Mouse (Mus musculus): ENCODE measurements around the gene Pigf.
A peak's percentile ranks its signal among the peaks of the same experiment; 100 is the strongest.
"Not testable (repeated sequence)": the region's sequence is repeated elsewhere in the genome, so short reads cannot be mapped to it uniquely, and the experiment has no call there.

Pigf gene

DNA sequence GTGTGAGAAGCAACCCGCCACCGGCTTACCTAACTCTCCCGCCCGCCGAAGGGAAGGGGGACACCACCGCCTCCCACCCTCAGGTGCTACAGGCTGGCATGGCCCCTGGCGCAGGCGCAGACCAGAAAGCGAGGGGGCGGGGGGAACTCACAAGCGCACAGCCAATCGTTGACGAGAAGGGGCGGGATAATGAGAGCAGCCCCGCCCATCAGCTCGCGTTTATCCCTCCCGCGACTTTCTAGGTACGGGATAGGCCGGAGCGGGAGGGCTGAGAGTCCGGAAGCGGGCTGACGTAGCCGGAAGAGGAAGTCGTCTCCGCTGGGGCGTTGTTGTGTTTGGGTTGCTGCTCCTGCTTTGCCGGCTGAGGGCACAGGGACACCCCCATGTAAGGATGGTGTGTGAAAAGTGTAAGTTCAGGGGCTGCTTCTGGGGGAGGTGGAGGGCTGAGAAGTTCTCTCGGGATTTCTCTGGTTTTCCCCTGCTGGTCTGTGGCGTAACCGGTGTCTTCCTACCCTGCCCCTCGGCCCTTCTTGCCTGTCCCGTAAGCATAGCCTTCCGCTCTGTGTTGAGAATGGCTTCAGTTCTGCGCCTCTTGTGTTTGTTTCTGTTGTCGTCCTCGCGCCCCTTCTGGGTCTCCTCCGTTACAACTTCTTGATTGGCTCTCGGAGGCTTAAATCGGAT lies at the start of gene Pigf, which contains the start of gene Cript:
Pigf (minus strand) TSS at position 138 of the 681 bp plus-strand sequence.
Cript (plus strand) TSS at position 282 of the 681 bp plus-strand sequence.
- DNase-seq (ENCODE audit: low read depth), result peak; percentile 99

DNA sequence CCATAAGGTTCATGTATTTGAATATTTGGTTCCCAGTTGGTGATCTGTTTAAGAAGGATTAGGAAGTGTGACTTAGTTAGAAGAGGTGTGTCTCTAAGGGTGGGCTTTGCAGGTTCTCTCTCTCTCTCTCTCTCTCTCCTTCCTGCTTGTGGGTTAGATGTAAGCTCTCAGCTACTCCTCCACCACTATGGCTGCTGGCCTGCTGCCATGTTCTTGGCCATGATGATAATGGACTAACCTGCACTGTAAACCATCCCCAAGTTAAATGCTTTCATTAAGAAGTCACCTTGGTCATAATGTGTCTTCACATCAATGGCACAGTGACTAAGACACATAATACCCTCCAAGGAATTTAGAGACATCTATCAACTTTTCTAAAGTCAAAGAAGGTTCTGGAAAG lies 48.3 kb upstream of the Pigf start:
- no peak for DNase-seq (ENCODE audit: low read depth)

DNA sequence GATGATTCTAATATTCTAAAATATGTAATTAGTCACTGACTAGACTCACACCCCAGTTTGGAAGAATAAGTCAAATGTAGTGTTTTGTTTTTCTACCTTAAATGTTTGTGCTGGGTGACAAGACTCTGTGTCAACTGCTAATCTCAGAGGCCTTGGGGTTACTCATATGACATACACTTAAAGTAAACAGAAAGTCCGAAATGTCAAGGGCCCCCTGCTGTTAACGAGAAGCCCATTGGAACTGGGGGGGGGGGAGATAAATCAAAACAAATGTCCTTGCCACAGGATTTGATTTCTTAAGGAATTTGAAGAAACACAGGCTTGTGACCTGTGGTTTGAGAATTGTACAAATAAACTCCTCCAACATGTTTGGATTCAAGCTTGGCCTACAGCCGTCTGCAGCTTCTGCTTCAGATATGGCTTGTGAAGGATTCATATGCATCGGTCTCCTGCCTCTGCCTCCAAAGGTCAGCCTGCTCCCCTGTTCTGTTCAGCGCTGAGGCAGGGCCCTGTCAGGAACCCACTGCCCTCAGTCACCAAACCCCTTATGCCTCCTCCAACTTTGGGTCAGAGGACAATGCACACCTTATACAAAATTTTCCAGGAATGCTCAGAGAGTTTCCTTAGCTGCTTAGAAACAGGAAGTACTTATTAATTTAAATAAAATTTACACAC lies 47.7 kb upstream of the Pigf start:
- DNase-seq (ENCODE audit: low read depth), result peak; percentile 64

DNA sequence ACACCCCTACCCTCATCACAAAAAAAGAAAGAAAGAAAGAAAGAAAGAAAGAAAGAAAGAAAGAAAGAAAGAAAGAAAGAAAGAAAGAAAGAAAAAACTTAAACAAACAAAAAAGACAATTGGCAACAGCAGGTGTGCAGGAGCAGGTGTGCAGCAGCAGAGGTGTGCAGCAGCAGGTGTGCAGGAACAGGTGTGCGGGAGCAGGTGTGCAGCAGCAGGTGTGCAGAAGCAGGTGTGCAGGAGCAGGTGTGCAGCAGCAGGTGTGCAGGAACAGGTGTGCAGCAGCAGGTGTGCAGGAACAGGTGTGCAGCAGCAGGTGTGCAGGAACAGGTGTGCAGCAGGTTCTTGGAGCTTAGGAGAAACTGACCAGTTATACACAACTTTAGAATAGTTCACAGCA lies 47.0 kb upstream of the Pigf start:
- not testable (repeated sequence) for DNase-seq (ENCODE audit: low read depth)

DNA sequence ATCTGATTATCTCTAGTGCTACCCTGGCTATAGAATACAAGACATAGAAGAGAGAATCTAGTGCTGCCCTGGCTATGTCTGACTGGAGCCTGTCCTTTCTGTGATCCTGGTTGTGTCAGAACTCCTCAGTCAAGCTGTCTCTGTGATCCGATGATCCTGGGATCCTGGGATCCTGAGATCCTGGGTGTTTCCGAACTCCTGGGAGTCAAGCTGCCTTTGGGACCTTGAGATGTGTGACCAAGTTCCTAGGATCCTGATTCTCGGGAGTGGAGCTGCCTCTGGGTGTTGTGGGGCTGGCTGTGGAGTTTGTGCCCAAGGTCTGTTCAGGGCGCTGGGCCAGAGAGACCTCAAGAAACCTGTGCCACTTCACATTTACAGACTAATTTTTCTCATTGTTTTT lies 43.8 kb upstream of the Pigf start:
- DNase-seq (ENCODE audit: low read depth), result no peak

DNA sequence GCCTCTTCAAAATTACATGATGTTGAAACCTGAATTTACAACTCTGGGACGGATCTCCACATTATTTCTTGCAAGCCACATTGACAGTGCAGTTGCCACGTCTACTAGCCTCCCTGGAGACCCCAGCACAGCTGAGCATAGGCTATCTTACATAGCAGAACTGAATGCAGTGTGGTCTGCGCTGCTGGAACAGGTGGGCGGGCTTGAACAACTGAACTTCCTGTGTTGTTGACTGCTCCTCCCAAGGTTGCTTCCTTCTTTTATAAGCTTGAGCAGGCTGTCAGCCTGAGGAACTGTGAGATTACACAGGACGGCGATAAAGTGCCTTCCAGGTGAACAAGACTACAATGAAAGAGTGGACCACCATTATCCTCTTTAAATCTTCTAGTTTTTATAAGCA lies 38.8 kb upstream of the Pigf start:
- no peak for DNase-seq (ENCODE audit: low read depth)

DNA sequence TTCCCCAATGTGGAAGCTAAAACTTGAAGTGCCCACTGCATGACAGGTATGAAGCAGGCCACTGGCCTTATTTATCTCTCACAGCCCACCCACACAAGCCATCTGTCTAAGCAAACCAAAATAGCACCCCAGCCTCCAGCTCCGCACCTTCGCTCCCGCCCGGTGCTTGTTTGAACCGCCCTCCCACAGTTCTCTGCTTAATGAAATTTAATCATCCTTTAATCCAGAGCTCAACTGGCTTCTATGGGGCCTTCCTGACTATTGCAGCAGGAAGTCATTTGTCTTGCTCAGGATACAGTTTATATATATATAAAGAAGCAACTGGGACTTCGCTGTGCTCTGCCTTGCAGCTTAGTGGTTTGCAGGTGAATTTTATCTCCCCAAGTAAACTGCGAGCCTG lies 38.3 kb upstream of the Pigf start:
- DNase-seq (ENCODE audit: low read depth), result no peak

DNA sequence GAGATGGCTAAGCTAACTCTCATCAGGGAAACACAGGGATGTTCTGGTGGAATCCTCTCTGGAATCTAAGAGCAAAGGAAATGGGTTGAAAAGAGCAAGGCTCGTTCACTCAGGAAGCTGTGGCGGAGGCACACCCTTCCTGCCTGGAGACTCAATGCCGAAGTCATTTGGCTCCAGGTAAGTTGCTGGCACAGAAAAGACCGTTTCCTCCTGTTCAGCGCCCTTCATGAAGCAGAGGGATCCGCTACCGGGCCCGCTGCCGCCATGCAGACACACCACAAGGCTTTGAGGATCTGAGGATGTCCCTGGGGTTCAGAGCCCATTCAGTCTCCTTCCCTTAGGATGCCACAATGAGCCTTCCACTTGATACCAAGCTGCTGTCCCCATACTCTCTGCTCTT lies 37.4 kb upstream of the Pigf start:
- DNase-seq (ENCODE audit: low read depth), result no peak

DNA sequence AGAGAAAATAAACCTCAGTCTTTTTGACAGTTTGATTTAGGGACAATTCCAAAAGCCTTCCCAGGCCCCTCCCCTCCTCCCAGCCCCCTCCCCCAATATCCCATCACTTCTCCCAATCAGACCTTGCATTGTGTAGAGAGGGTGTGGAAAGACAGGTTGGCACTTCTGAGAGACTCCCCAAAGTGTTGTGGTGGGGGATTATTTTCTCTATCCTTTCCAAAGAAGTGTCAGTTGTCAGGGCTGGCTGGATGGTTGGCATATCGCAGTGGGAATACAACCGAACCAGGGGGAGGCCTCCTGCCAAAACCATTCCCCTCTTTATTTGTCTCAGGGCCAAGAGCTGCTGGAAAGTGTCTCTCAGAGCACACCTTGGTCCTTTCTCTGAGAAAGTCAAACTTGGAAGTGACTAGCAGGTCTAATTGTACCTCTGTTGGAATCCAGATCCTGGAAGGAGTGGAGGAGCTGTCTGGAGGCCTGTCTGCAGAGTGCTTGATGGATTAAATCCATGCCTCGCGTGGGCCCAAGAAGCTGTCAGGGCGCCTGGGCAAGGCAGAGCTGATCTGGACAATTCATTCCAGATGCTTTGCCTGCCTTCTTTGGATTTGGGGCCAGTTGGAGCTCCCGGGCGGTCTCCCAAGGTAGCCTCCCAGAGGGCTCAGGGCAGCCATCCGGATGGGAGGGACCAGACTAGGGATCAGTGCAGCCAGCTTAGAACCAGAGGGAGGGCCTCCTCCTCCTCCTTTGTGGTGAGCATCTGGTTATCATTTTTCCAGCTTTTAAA lies 32.5 kb upstream of the Pigf start:
- DNase-seq (ENCODE audit: low read depth), result peak; percentile 94

DNA sequence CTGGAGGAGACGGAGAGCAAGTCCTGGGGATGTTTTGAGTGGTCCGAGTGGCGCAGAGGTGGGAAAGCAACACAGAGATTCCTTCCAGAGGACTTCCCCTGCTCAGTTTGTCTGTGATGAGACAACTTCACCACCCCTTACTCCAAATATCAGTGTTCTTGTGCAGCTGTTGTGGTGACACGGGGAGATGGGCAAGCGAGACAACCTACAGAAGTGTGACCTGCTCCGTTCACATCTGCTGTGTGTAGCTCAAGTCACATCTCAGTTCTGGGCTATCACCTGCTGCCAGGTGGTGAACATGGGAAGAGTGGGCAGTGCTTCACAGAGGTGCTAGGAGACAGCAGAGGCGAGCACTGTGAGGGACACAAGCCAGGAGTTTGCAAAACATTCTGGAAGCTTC lies 31.6 kb upstream of the Pigf start:
- DNase-seq (ENCODE audit: low read depth), result no peak

DNA sequence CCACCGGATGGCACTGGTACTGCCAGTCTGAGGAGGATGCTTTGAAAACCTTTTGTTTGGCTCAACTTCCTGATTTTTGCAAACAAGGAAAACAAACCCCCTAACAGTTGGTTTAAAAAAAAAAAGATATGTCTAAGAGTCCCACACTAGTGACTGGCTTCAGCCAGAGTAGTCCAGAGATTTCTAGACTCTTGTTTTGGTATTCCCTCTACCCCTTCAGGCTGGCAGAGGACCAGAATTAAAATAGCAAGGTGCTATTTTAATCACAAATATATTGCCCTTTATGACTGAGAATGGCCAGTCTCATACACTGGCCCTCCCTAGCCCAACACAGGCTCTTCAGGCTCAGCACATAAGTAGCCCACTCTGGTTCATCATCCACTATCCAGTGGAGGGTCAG lies 30.5 kb upstream of the Pigf start:
- no peak for DNase-seq (ENCODE audit: low read depth)

DNA sequence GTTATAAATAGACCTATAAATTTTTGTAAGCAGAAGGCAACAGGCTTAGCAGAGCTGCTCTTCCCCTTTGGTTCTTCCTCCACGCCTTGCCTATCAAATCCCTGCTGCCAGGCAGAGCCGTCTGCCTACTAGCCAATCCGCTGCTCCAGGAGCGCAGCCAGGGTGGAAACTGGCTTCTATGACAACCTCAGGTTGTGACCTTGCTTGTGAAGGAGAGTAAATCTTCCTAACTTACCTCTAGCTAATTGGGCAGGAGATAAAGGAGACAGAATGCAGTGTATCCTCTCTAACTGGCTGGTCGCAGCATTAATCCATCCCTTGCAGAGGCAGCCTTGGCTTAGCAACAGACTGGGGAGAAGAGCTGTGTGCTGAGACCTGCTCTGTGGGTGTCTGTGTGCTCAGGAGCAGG lies 29.8 kb upstream of the Pigf start:
- DNase-seq (ENCODE audit: low read depth), result peak; percentile 29

DNA sequence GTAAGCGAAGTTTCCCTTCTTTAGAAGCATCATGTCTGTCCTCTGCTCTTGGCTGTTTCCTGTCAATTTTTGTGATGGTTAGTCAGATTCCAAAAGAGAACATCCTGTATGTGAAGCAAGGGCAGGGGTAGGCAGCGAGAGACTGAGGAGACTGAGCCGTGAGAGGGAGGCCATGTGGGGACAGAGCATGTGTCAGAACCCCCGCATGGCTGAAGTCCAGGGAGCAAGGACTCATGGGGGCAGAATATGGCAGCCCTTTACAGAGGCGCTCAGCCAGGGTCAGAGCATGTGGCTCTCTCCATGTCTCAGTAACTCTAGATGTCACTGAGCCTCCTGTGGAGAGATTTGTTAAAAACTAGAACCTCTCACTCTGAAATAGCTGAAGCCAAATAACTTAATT lies 28.7 kb upstream of the Pigf start:
- DNase-seq (ENCODE audit: low read depth), result no peak

DNA sequence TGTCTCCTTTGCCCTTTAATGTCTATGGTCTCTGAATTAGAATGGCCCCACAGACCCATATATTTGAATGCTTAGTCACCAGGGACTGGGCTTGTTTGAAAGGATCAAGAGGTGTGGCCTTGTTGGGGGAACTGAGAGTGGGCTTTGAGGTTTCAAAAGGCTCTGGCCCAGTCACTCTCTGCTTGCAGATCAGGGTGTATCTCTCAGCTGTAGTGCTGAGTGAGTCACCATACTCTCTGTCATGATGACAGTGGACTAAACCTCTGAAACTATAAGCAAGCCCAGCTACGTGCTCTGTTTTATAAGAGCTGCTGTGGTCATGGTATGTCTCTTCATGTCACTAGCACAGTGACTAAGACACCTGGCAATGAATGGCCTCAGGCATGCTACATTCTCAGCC lies 27.2 kb upstream of the Pigf start:
- DNase-seq (ENCODE audit: low read depth), result no peak

DNA sequence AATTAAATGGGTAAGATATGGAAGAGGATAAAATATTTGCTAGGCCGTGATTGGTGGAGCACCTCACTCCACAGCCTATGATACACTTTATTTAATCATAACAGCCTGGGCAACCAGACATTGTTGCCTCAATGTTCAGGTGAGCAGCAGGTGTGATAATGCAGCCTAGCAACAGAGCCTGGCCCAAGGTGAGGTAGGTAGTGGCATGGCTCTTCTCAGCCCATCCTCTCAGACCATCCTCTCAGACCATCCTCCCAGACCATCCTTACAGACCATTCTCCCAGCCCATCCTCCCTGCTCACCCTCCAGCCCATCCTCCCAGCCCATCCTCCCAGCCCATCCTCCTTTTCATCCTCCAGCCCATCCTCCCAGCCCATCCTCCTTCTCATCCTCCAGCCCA lies 26.4 kb upstream of the Pigf start:
- no peak for DNase-seq (ENCODE audit: low read depth)

DNA sequence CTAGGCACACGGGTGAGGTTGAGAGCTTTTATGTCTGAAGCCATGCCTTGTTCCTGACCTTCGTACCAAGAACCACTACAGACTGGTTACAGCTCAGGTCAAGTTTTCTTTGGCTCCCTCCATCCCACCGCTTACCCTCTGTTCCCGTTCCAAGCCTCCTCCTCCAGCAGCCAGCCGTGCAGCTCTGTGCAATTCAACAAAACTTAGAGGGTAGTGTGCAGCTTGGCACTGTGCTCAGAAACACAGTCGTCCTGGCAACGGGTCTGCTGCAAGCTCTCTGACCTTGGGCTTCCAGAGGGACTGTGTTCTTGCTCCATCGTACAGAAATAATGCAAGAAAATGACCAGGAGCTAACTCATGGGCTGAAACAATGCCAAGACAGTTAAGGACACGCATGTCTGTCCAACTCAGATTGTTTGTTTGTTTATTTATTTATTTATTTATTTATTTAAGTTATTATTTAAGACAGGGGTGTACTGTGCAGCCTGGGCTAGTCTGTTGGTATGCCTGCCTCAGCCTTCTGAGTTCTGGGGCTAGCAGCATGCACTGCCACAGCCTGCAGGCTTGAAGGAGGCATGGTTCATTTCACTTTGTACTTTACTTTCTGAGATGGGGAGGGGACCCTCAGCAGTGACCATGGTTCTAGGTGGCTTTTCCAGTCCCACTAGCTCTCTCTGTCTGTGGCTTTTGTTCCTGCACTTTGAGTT lies 25.4 kb upstream of the Pigf start:
- peak; percentile 55 for DNase-seq (ENCODE audit: low read depth)

DNA sequence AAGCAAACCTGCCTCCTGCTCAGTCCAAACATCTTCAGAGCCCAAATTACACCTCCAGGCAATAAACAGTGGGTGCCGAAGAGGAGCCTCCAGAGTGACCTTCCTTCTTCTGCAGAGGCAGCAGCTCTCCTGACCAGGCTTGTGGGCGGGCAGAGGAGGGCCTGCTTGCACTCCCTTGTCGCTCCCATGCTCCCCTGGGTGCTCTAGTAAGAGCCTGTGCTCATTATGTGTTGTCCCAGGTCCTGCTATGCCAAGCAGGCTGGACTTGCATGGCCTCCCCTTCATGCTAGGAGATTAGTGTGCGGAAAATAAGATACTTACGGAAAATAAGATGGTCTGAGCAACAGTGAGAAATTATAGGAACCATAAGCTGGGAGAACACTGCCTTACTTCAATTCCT lies 24.5 kb upstream of the Pigf start:
- DNase-seq (ENCODE audit: low read depth), result no peak

DNA sequence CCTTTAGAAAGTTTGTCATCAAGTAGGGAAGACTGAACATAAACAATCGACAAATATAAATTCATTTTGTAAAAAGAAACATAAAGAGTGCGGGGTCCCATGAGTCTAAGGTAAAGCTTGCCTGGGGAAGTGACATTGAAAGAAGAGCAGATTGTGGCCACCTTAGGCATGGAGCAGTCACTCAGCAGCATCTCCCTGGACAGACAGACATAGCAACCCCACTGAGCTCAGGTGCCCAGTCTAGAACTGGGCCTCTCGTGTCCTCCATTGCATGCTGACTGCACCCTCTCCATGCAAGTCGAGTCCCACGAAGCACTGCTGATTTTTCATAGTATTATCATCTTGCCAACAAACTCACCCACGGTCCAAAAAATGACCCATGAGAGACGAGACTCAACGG lies 19.6 kb upstream of the Pigf start:
- no peak for DNase-seq (ENCODE audit: low read depth)

DNA sequence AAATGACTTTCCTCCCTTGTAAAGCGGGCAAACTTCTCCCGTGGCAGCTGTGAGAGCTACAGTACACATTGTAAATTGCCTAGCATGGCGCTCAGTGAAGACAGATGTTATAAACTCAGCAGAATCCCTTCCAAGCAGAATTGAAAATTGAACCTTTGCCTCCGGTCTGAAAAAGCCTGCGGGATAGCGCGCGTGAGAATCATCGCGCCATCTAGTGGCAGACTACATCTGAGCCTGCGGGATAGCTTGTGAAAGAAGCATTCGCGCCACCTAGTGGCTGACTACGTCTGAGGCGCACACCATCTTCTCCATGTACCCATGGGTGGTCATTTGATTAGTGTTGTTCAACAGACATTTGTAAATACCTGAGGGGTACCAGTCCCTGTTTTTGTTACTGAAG lies 19.2 kb upstream of the Pigf start:
- peak; percentile 99 for DNase-seq (ENCODE audit: low read depth)

DNA sequence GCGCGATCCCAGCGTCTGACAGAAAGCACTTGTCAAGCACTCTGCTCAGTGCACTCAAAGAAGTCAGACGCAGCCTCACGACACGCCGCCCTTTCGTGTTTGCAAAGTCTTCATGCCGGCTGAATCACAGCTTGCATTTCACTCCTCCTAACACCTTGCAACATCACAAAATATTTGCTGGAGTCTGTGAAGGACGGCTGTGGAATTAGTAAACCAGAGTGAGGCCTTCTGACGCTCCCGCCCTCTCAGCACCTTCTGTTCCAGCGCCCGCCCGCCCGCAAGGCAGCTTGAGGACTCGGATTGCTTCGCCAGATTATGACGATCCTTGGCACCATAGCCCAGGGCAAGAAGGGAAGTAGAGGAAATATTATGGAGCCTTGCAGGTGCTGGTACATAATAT lies 16.5 kb upstream of the Pigf start:
- DNase-seq (ENCODE audit: low read depth), result no peak

DNA sequence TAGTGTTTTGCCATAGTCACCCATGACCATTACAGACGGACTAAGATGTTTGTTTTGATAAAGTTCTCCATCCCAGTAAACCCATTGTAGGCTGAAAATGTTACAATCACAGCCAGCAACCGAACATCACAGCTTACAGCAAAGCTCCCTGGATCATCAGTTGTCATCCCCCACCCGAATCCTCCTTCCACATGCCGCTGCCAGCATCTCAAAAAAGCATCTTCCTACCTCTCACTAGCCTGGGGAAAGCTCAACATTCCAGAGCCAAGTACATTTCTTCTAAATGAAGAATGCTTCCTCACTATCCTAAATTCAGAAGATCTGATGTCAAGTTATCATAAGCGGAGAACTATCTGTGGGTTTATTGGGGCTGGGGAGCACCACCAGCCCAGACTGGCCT lies 13.3 kb upstream of the Pigf start:
- DNase-seq (ENCODE audit: low read depth), result no peak
